Mouse (Mus musculus) B cell, adult 2 months (primary cell): ENCODE measurements around the gene Lurap1.

Experiments used
- DNase-seq, 2 experiments: peaks; one replicate each; pipeline ENCODE4 v3.0.0; 2022

The Lurap1 gene

GRCm38 (mm10) chr4:116100959-116101358 is 50.2 kb downstream of the Lurap1 start:
- DNase-seq, result no peak

GRCm38 (mm10) chr4:116097211-116097610 is 53.9 kb downstream of the Lurap1 start:
- DNase-seq, result no peak

- DNase-seq, result no peak
Observed at GRCm38 (mm10) chr4:116096291-116096690, 54.8 kb downstream of the Lurap1 start.

- no peak for DNase-seq
Observed at GRCm38 (mm10) chr4:116088510-116089249, 62.5 kb downstream of the Lurap1 start.
